Mouse (Mus musculus) midbrain, embryonic 16.5 days (tissue): ENCODE data around the gene Timm23. TPM values are rescaled to one million over a fixed set of nuclear protein-coding genes. Genes with fewer than 3 reads are reported as not detected.

Experiments used
- polyA plus RNA-seq: library from polyadenylated mRNA; unstranded; fragments of >200 nt; fragmentation: Nextera tagmentation; extraction: Ambion mirVana; gene quantifications from 2 replicates; pipeline ENCODE4 v1.2.1, GENCODE M21; 2015

The Timm23 gene
- polyA plus RNA-seq, 1 experiment from 2014 or later: 214 TPM

Other genes with a start within 250 kb of the Timm23 start
- gene Galnt15, start 172.9 kb downstream of the Timm23 start, polyA plus RNA-seq: 0.45 and 0.52 TPM in 2 replicates
- gene Oxnad1, start 116.5 kb downstream of the Timm23 start, polyA plus RNA-seq: 18.6 and 19.9 TPM in 2 replicates
- gene Dph3, start 116.2 kb downstream of the Timm23 start, polyA plus RNA-seq: 74.7 and 77.2 TPM in 2 replicates
- gene Msmb, start 59.9 kb downstream of the Timm23 start, polyA plus RNA-seq: not detected in 2 replicates
- 107 and 110 TPM in 2 replicates for gene Ncoa4, start 42.0 kb downstream of the Timm23 start, polyA plus RNA-seq
- 31.1 and 34.5 TPM in 2 replicates for gene Parg, start 51 bp upstream of the Timm23 start, polyA plus RNA-seq
- 31.3 and 32.7 TPM in 2 replicates for gene Ogdhl, start 120.1 kb upstream of the Timm23 start, polyA plus RNA-seq
- gene 1700024G13Rik, start 186.5 kb upstream of the Timm23 start, polyA plus RNA-seq: 0.42 and 0.51 TPM in 2 replicates